Mouse (Mus musculus) cerebellum, adult 2 months (tissue): Measurements from ENCODE around the gene Ovch2.

ENCODE experiments used
- CTCF ChIP-seq: fragments of 200-500 bp; IDR thresholded peaks from 2 replicates; pipeline ENCODE4 v1.5.1; 2011; ENCODE audit warnings: low read depth, mild to moderate bottlenecking, control low read depth, low read length, moderate library complexity, borderline replicate concordance; ENCODE audit not compliant: insufficient read depth
- POLR2A ChIP-seq: fragments of 200-500 bp; IDR thresholded peaks from 2 replicates; pipeline ENCODE4 v1.6.1; 2011; ENCODE audit warnings: low read length, control low read depth, borderline replicate concordance; ENCODE audit not compliant: insufficient read depth

- TF ChIP-seq CTCF, result no peak
- TF ChIP-seq POLR2A, result no peak
These were observed 30.2 kb downstream of the Ovch2 start for GRCm38 (mm10) chr7:107770812-107771211.
